Mouse (Mus musculus): ENCODE data around the gene Nck2.

- TF ChIP-seq CTCF (IDR thresholded peaks at IDR 0.05; ENCODE audit: low read depth) (no peak), EP300 (IDR thresholded peaks at IDR 0.05; ENCODE audit: low read depth) (no peak)
Measured at GRCm38 (mm10) chr1:43536266-43536665, 91.9 kb downstream of the Nck2 start.
